Mouse (Mus musculus) E14TG2a.4 (cell line): ENCODE data around the gene Gm49383.

ENCODE experiments used
- H3K27me3 ChIP-seq: 2 replicates; pipeline ENCODE4 v1.6.1; 2014; ENCODE audit warnings: low read length, control low read depth; ENCODE audit not compliant: insufficient read depth
- H3K36me3 ChIP-seq: 2 replicates; pipeline ENCODE4 v1.6.1; 2014; ENCODE audit warnings: low read length, control low read depth; ENCODE audit not compliant: insufficient read depth
- H3K4me1 ChIP-seq: replicated peaks from 2 replicates; pipeline ENCODE4 v1.6.1; 2014; ENCODE audit warnings: low read depth, low read length, control low read depth
- H3K4me3 ChIP-seq: replicated peaks from 2 replicates; pipeline ENCODE4 v1.5.1; 2014; ENCODE audit warnings: mild to moderate bottlenecking, low read length
- H3K9me3 ChIP-seq: 2 replicates; pipeline ENCODE4 v1.6.1; 2014; ENCODE audit warnings: low read length, control low read depth
- CTCF ChIP-seq: conservative IDR thresholded peaks from 2 replicates; pipeline ENCODE4 v1.5.1; 2014; ENCODE audit warnings: low read length
- NANOG ChIP-seq: IDR thresholded peaks from 2 replicates; pipeline ENCODE4 v1.6.1; 2014; ENCODE audit warnings: borderline replicate concordance, low read length, mixed read lengths
- POU5F1 ChIP-seq: IDR thresholded peaks from 2 replicates; pipeline ENCODE4 v1.6.1; 2014; ENCODE audit warnings: low read length, borderline replicate concordance

The Gm49383 gene

DNA sequence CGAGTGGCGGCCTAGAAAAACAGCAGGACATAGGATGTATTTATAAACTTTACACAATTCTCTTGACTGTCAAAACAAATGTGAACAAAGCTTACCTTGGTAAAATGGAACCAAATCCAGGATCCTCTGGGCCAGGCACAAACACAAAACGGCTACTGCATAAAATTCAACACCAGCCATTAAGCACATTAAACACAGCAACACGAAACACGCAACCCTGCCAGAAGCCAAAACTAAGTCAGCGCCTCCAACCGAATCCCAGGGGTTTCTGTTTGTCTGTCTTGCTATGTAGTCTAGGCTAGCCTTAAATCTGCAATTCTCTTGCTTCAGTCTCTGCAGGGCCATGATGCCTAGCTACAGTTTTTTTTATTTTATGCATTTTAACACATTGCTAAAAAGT is 11.0 kb upstream of the Gm49383 start:
- Histone ChIP-seq H3K27me3 (no peaks in the 10 kb centered on the region), H3K4me3 (no peak overlapping the region), H3K4me1 (peaks cover 33% of the 10 kb centered on the region), H3K36me3 (peaks cover 60% of the 10 kb centered on the region), H3K9me3 (no peaks in the 10 kb centered on the region)
- TF ChIP-seq NANOG = no peak
- TF ChIP-seq POU5F1 = no peak
- TF ChIP-seq CTCF = no peak

GRCm38 (mm10) chr12:69207396-69207795 is 10.5 kb upstream of the Gm49383 start:
- Histone ChIP-seq H3K36me3 (peaks cover 60% of the 10 kb centered on the region), H3K4me3 (no peak overlapping the region), H3K27me3 (no peaks in the 10 kb centered on the region), H3K9me3 (no peaks in the 10 kb centered on the region), H3K4me1 (peaks cover 31% of the 10 kb centered on the region)
- TF ChIP-seq CTCF = no peak
- TF ChIP-seq NANOG = no peak
- no peak for TF ChIP-seq POU5F1

- Histone ChIP-seq H3K36me3 (peaks cover 70% of the 10 kb centered on the region), H3K27me3 (no peaks in the 10 kb centered on the region), H3K4me3 (no peak within 1 kb of the TSS), H3K4me1 (peaks cover 16% of the 10 kb centered on the region), H3K9me3 (no peaks in the 10 kb centered on the region)
- TF ChIP-seq CTCF = no peak
- no peak for TF ChIP-seq POU5F1
- no peak for TF ChIP-seq NANOG
Measured at GRCm38 (mm10) chr12:69204052-69204833, 7.3 kb upstream of the Gm49383 start, which contains the start of gene Gm49384. Gene Gm49384 (minus strand): TSS chr12:69204267.

DNA sequence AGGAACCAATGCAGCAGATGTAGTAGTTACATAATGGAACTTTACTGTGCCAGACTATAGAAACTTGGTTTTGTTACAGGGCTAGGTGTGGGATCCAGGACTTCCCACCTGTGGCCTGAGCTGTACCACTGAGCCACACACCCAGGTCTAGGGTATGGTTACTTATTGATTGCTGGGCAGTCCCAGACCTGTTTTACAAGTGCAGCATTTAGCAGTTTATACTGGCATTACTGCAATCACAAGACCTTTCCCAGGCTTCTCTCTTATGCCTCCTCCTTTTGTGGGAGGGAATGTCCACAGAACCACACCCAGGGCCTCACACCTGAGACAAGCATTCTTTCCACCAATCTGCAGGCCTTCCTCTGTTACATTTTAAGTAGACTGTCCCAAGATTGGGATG is 2.1 kb upstream of the Gm49383 start:
- Histone ChIP-seq H3K4me3 (no peak overlapping the region), H3K27me3 (peaks cover 6% of the 10 kb centered on the region; the same call in 1 of the 2 replicates), H3K4me1 (peaks cover 37% of the 10 kb centered on the region), H3K9me3 (no peaks in the 10 kb centered on the region), H3K36me3 (peaks cover 45% of the 10 kb centered on the region)
- no peak for TF ChIP-seq CTCF
- no peak for TF ChIP-seq NANOG
- TF ChIP-seq POU5F1 = no peak

- Histone ChIP-seq H3K27me3 (peaks cover 6% of the 10 kb centered on the region; the same call in 1 of the 2 replicates), H3K9me3 (no peaks in the 10 kb centered on the region), H3K36me3 (peaks cover 38% of the 10 kb centered on the region), H3K4me1 (peaks cover 36% of the 10 kb centered on the region), H3K4me3 (peak within 1 kb of the TSS; percentile 94)
- no peak for TF ChIP-seq POU5F1
Measured at GRCm38 (mm10) chr12:69198164-69198535, 1.2 kb upstream of the Gm49383 start, which contains the start of gene Dnaaf2. Gene Dnaaf2 (minus strand): TSS chr12:69198429.

DNA sequence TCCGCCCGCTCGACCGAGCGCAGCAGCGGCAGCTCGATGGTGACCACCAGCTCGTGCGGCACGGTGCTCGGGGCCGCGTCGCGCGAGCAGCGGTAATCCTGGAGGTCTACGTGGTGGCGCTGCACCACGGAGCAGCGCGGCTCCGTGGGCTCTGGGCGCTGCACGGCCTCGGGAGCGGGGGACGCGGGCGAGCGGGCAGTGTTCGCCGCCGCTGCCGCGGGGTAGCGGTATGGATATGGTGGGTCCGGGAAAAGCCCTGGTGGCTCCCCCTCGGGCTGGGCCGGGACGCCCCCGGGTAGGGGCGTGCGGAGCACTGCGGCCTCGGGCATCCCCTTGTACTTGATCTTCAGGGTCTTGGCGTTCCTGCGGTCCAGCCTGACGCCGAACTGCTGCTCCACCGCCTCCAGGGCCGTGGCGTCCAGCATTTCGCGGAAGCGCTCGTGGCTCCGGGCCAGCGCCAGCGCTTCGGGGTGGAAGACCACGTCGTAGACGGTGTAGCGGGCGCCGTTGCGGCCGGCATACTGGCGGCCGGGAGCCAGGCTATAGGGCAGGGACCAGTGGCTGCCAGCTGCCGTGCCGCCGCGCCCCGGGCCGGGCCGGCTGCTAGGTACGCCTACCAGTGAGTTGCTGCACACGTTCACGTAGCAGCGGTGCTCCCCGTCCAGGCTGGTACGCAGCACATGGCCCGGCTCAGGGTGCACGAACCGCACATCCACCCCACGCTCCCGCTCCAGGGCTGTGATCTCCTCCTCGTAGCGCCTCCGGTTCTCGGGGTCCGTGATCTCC is 667 bp upstream of the Gm49383 start:
- peaks cover 36% of the 10 kb centered on the region for H3K4me1 ChIP-seq
- H3K27me3 ChIP-seq = peaks cover 6% of the 10 kb centered on the region; the same call in 1 of the 2 replicates
- no peaks in the 10 kb centered on the region for H3K9me3 ChIP-seq
- peak overlapping the region; percentile 94 for H3K4me3 ChIP-seq
- H3K36me3 ChIP-seq = peaks cover 35% of the 10 kb centered on the region
- TF ChIP-seq POU5F1 = no peak
- no peak for TF ChIP-seq CTCF
- TF ChIP-seq NANOG = no peak

GRCm38 (mm10) chr12:69192637-69193036 is 4.3 kb downstream of the Gm49383 start:
- TF ChIP-seq NANOG (no peak), POU5F1 (no peak), CTCF (no peak)
- H3K4me3 ChIP-seq = no peak overlapping the region
- H3K27me3 ChIP-seq = peaks cover 6% of the 10 kb centered on the region; the same call in 1 of the 2 replicates
- no peaks in the 10 kb centered on the region for H3K9me3 ChIP-seq
- peaks cover 26% of the 10 kb centered on the region for H3K4me1 ChIP-seq
- peaks cover 42% of the 10 kb centered on the region for H3K36me3 ChIP-seq

DNA sequence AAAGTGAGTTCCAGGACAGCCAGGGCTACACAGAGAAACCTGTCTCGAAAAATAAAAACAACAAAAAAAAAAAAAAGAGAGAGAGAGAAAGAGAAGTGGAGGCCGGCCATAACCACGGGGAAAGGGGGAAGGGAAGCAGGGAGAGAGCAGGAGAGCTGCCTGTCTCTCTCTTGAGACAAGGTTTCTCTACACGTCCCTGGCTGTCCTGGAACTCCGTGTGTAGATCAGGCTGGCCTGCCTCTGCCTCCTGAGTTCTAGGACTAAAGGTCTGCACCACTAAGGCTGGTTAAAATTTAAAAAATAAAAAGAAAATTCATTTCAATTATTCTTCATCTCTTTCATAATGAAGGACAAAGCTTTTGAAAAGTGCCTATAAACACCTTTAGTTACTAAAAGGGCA is 5.5 kb downstream of the Gm49383 start:
- Histone ChIP-seq H3K36me3 (peaks cover 53% of the 10 kb centered on the region), H3K27me3 (peaks cover under 1% of the 10 kb centered on the region; the same call in 1 of the 2 replicates), H3K4me1 (peaks cover 37% of the 10 kb centered on the region), H3K4me3 (no peak overlapping the region), H3K9me3 (no peaks in the 10 kb centered on the region)
- TF ChIP-seq CTCF = no peak
- no peak for TF ChIP-seq POU5F1
- no peak for TF ChIP-seq NANOG
